Mouse (Mus musculus) telencephalon, adult 2 months (tissue): ENCODE data around the gene Oscar.

Experiments
- DNase-seq: peaks from one replicate; pipeline ENCODE4 v3.0.0-alpha.2; 2011; ENCODE audit warnings: low read depth, low spot score

Gene Oscar

GRCm38 (mm10) chr7:3616057-3616388 is at the start of gene Oscar:
Oscar (minus strand) TSS chr7:3616157.
- DNase-seq, result no peak

- peak; percentile 99 for DNase-seq
These were observed 49.5 kb upstream of the Oscar start, which contains the start of gene Leng1 for GRCm38 (mm10) chr7:3665215-3666114. Leng1 (minus strand) TSS chr7:3665840.

GRCm38 (mm10) chr7:3664524-3665214 is 48.7 kb upstream of the Oscar start:
- no peak for DNase-seq

- DNase-seq, result no peak
These were observed 42.6 kb upstream of the Oscar start for GRCm38 (mm10) chr7:3658578-3658977.

GRCm38 (mm10) chr7:3656966-3657365 is 41.0 kb upstream of the Oscar start:
- DNase-seq, result no peak

DNA sequence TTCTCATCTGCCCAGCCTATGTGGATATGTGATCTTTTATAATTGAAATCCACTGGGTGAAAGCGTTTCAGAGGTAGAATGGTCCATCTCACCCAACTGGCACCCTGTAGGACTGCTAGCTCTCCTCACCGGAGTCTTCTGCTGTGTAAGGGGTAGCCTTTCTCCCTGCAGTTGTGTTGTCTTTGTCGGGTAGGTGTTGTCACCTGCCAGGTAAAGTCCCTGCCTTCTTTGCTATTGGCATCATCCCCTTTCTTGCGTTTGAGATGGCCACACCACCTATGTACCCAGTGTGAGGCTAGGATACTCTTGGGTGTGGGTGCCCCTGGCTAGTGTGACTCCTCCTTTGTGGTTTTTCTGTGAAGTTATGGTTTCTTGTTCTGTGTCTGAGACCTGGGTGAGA is 30.7 kb upstream of the Oscar start:
- DNase-seq, result no peak

DNA sequence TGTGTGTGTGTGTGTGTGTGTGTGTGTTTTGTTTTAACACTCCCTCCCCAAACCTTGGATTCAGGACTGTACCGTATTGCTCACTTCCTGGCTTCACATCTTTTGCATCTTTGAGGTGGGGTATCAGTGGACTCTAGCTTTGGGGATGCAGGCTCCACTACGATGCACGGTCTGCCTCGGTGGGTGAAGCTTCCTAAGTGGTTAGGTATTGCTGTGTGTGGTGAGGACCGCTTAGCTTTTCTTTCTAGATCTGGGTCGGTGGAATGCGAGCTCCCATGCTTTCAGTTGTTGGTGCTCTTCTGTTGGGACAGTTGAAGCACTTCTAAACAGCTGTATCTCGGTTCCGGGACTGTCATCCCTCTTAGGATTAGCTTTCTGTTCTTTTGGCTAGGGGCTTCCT is 30.2 kb upstream of the Oscar start:
- DNase-seq, result no peak

- no peak for DNase-seq
These were observed 29.6 kb upstream of the Oscar start for GRCm38 (mm10) chr7:3645488-3646025.

GRCm38 (mm10) chr7:3644672-3645487 is 28.9 kb upstream of the Oscar start, which contains the start of gene Cnot3:
Cnot3 (plus strand) TSS chr7:3645268.
- peak; percentile 100 for DNase-seq

- no peak for DNase-seq
These were observed 28.4 kb upstream of the Oscar start for GRCm38 (mm10) chr7:3644348-3644671.

DNA sequence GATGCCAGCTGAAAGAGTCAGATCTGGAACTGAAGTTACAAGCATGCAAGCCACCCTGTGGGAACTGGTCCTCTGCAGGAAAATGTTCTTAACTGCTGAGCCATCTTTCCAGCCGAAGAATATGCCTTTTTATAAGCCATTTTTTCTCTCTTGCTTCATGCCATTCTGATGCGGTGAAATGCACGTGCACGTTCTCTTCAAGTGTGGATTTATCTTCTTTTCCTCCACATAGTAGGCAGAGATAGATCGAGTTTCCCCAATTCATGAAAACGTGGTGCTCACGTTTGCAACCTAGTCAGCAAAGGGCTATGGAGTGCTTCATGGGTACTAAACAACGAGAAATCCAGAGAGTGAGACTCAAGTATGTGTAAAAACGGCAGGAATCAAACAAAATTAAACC is 27.9 kb upstream of the Oscar start:
- no peak for DNase-seq

DNA sequence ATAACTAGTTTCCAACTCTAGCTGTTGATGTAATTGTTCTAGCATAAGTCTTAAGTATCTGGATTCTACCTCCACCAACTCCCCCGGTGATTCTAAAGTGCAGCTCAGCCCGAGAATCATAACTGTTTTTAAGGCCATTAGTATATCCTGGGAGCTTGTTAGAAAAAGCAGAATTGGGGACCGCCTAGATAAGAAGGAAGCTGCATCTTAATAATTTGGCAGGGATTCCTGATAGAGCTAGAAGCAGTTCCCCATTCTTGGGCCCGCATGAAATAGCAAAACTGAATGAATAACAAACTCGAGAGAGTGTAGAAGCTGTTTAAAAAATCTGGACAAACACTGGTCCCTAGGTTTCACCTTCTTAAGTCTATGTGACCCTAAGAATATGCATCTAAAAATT is 27.5 kb upstream of the Oscar start:
- DNase-seq, result no peak

- no peak for DNase-seq
These were observed 14.5 kb upstream of the Oscar start for GRCm38 (mm10) chr7:3630478-3630815.

- DNase-seq, result peak; percentile 98
These were observed 13.9 kb upstream of the Oscar start, which contains the start of the genes Tfpt and Prpf31 for GRCm38 (mm10) chr7:3629543-3630477. Tfpt (minus strand) TSS chr7:3629929. Prpf31 (plus strand) TSS chr7:3629985.

DNA sequence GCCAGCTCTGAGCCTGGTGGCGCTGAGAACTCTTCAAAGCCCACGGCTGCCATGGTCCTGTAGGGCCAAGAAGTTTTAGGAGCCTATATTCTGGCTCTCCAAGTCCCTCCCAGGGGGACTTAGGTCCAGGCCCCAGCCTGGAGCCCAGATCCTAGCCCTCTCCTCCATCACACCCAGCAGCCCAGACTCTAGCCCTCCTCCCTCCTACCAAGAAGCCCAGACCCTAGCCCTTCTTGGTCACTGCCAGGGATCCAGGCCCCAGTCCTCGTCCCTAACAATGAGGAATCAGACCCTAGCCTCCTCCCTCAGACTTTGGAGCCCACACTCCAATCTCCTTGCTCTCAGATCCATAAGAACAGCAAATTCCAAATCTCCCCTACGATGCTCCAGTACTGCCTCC is 13.1 kb upstream of the Oscar start:
- no peak for DNase-seq

- peak; percentile 94 for DNase-seq
These were observed 1.5 kb upstream of the Oscar start, which contains the start of gene Ndufa3 for GRCm38 (mm10) chr7:3617242-3617995. Ndufa3 (plus strand) TSS chr7:3617373.

GRCm38 (mm10) chr7:3616389-3617241 is 658 bp upstream of the Oscar start:
- no peak for DNase-seq

DNA sequence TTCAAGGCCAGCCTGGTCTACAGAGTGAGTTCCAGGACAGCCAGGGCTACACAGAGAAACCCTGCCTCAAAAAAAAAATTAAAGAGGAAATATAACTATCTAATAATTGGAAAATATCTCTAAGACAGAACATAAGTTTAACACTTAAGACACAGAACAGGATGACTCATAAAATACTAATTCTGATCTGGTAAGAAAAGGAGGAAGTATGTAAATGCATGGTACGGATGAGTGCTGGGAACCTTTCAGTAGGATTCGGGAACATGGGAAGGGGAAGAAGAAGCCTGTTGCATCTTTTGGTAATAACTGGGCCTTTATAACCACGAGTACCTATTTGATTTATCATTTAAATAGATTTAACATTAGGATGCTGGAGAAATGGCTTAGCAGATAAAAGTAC is 1.9 kb downstream of the Oscar start:
- DNase-seq, result no peak

- DNase-seq, result no peak
These were observed 5.0 kb downstream of the Oscar start for GRCm38 (mm10) chr7:3611006-3611405.
